Mouse (Mus musculus): ENCODE results near the gene Pcdh7. TPM values are rescaled to one million over a fixed set of nuclear protein-coding genes. Genes with fewer than 3 reads are reported as not detected.
"Not testable (repeated sequence)": the region's sequence is repeated elsewhere in the genome, so short reads cannot be mapped to it uniquely, and the experiment has no call there.

Pcdh7 gene
- polyA plus RNA-seq (2014; fragmentation: Nextera tagmentation; extraction: Ambion mirVana), result 5.1 and 6.8 TPM in 2 replicates

DNA sequence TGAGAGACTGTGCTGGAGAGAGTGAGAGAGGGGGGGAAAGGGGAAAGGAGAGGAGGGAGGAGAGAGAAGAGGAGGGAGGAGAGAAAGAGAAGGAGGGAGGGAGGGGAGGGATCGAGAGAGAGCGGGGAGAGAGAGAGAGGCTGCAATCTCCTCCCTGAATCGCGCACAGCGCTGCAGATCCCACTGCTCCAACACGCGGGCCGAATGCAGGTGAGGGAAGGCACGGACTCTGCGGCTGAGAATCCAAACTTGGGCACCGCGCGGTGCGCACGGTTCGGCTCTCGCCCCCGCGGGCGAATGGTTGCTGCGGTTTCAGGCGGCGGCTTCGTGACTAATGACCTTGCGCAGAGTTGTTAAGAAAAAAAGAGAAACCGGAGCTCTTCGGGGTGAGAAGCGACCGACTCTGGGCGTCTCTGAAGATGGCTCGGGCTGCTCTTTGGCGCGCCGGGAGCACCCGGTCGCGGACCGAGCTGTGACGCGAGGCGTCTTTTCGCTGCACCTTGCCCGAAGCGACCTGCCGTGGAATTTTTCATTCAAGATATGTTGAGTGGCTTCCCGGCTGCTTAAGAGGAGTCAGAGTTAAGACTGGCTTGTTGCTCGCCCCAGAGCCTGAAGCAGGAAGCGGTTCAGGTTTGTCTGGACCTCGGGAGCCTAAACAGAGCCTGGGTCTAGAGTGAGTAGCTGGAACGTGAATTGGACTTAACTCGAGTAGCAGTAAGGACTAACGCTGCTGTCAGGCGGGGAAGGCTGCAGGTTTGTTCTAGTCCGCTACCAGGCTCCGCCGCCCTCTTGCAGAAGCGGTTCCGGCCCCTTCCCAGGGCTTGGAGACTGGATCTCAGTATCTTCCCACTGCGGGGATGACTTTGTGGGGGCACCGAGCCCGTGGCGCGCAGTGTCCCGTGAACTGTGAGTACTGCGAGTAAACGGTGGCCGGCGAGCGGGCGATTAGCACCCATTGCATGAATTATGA, at the start of gene Pcdh7:
TSS of gene Pcdh7 (plus strand) at position 62 of the 970 bp plus-strand sequence.
- Histone ChIP-seq H3K4me2 (ENCODE audit: low read depth, severe bottlenecking) (peak within 1 kb of the TSS; percentile 80), H3K9me3 (ENCODE audit: control insufficient read depth, low read length) (no peaks in the 10 kb centered on the region), H3K36me3 (ENCODE audit: control insufficient read depth, insufficient read depth, low read length) (no peaks in the 10 kb centered on the region), H3K27ac (replicated peaks; ENCODE audit: low read depth, low read length) (peak within 1 kb of the TSS; percentile 82), H3K9ac (ENCODE audit: low read length) (peak within 1 kb of the TSS; percentile 72), H3K4me3 (ENCODE audit: low read depth, low read length) (peak within 1 kb of the TSS; percentile 60), H3K4me1 (ENCODE audit: control insufficient read depth, insufficient read depth, low read length) (peaks cover 4% of the 10 kb centered on the region; the same call in 1 of the 2 replicates), H3K27me3 (ENCODE audit: control insufficient read depth, insufficient read depth, low read length) (peaks cover 8% of the 10 kb centered on the region; the same call in 1 of the 2 replicates)
- peak; percentile 10; the same call in 1 of the 2 replicates for ATAC-seq (ENCODE audit: insufficient number of reproducible peaks, low FRiP score, low TSS enrichment, low read depth)
- under 1% methylated on average over 70 of the region's 70 CpGs for WGBS
- DNase-seq (ENCODE audit: low spot score), result peak; percentile 73

GRCm38 (mm10) chr5:57676970-57677369, 40.8 kb upstream of the Pcdh7 start:
- not testable (repeated sequence) for DNase-seq (ENCODE audit: low spot score); ATAC-seq (ENCODE audit: insufficient number of reproducible peaks, low FRiP score, low TSS enrichment, low read depth); H3K9me3 ChIP-seq (ENCODE audit: control insufficient read depth, low read length); H3K9ac ChIP-seq (ENCODE audit: low read length); H3K4me1 ChIP-seq (ENCODE audit: control insufficient read depth, insufficient read depth, low read length); H3K36me3 ChIP-seq (ENCODE audit: control insufficient read depth, insufficient read depth, low read length); H3K4me2 ChIP-seq (ENCODE audit: low read depth, severe bottlenecking); H3K27me3 ChIP-seq (ENCODE audit: control insufficient read depth, insufficient read depth, low read length); H3K27ac ChIP-seq (replicated peaks; ENCODE audit: low read depth, low read length); H3K4me3 ChIP-seq (ENCODE audit: low read depth, low read length)
- WGBS, result 90% methylated on average over 2 of the region's 2 CpGs

DNA sequence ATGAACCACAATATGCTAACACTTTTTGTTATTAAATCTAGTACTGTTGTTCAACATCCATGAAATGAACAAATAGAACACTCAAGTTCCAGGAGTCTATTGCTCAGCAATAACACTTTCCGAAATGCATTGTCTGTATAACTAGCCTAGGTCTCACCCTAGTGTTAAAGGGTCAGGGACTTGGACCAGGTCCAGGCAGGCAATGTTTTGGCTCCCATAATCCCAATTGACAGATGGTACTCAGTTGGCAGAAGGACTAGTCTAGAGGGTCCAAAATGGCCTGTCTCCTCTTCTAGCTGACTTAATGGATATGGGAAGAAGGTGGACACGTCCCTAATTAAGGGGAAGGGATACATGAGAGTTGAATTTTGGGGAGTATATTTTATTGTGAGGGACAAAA, 9.4 kb upstream of the Pcdh7 start:
- Histone ChIP-seq H3K4me3 (ENCODE audit: low read depth, low read length) (no peak overlapping the region), H3K9me3 (ENCODE audit: control insufficient read depth, low read length) (no peaks in the 10 kb centered on the region), H3K36me3 (ENCODE audit: control insufficient read depth, insufficient read depth, low read length) (no peaks in the 10 kb centered on the region), H3K4me1 (ENCODE audit: control insufficient read depth, insufficient read depth, low read length) (no peaks in the 10 kb centered on the region), H3K9ac (ENCODE audit: low read length) (no peak overlapping the region), H3K4me2 (ENCODE audit: low read depth, severe bottlenecking) (no peak overlapping the region), H3K27me3 (ENCODE audit: control insufficient read depth, insufficient read depth, low read length) (no peaks in the 10 kb centered on the region), H3K27ac (replicated peaks; ENCODE audit: low read depth, low read length) (no peak overlapping the region)
- ATAC-seq (ENCODE audit: insufficient number of reproducible peaks, low FRiP score, low TSS enrichment, low read depth) (no peak), DNase-seq (ENCODE audit: low spot score) (no peak)
- 82% methylated on average over 2 of the region's 2 CpGs for WGBS

DNA sequence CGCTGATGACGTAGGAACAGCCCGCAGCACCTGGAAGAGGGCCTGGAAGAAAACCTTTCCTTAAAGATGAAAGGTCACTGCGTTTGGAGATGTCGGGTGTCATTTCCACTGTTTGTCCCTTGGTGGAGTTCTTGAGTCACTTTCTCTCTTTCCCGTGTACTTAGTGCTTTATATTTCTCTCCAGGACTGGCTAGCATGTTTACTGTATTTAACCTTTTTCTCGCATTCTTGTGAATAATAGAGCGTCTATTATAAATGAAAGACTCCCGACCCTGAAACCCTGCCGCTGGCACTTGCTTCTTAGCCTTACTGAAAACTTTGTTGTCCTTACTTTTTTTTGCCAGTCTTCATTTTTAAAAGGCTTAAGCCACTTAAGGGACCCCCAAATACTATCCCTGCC, 3.8 kb upstream of the Pcdh7 start:
- 1% methylated on average over 10 of the region's 10 CpGs for WGBS
- Histone ChIP-seq H3K4me3 (ENCODE audit: low read depth, low read length) (peak overlapping the region; percentile 60; the same call in 1 of the 2 replicates), H3K4me2 (ENCODE audit: low read depth, severe bottlenecking) (peak overlapping the region; percentile 80), H3K9ac (ENCODE audit: low read length) (no peak overlapping the region), H3K9me3 (ENCODE audit: control insufficient read depth, low read length) (no peaks in the 10 kb centered on the region), H3K27ac (replicated peaks; ENCODE audit: low read depth, low read length) (no peak overlapping the region), H3K36me3 (ENCODE audit: control insufficient read depth, insufficient read depth, low read length) (no peaks in the 10 kb centered on the region), H3K4me1 (ENCODE audit: control insufficient read depth, insufficient read depth, low read length) (no peaks in the 10 kb centered on the region), H3K27me3 (ENCODE audit: control insufficient read depth, insufficient read depth, low read length) (no peaks in the 10 kb centered on the region)
- ATAC-seq (ENCODE audit: insufficient number of reproducible peaks, low FRiP score, low TSS enrichment, low read depth), result no peak
- DNase-seq (ENCODE audit: low spot score), result peak; percentile 43

DNA sequence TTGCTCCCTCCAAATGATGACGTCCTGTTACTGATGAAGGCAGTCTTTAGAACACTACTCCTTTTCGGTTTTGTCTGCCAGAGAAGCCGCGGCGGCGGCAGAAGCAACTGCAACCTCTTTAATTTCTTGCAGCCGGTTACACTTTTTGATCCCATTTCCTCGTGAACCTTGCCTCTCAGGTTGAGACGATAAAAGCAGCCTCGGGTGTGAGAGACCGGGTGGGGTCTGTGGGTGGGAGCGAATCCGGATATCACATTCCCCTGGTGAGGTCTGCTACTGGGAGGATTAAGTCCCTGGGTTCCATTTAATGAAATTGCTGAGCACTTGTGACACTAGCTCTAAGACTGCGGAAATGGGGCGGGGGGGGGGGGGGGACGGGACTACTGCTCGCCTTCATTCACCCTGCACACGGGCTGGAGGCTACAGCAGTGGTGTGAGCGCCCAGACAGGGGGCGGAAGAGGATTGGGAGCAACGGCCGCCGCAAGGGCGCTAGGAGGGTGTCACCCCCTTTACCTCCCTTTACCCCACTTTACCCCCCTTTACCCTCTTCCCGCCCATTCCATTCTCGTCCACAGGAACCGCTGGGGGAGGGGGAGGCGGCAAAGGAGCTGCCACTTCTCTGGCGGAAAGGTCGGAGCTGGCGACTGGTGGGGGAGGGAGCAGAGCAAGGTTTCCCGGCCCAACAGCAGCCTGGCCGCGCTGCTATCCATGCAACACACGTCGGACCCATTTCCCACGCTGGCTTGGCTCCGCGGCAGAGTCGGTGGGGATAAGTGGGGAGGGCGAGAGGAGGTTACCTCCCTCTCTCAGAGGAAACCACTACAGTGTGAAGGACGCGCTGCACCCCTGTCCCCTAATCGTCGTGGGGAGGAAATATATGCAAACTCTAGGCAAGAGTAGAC, 2.9 kb upstream of the Pcdh7 start:
- Histone ChIP-seq H3K27ac (replicated peaks; ENCODE audit: low read depth, low read length) (peak overlapping the region; percentile 65), H3K27me3 (ENCODE audit: control insufficient read depth, insufficient read depth, low read length) (no peaks in the 10 kb centered on the region), H3K36me3 (ENCODE audit: control insufficient read depth, insufficient read depth, low read length) (no peaks in the 10 kb centered on the region), H3K4me2 (ENCODE audit: low read depth, severe bottlenecking) (peak overlapping the region; percentile 80), H3K4me3 (ENCODE audit: low read depth, low read length) (peak overlapping the region; percentile 60), H3K4me1 (ENCODE audit: control insufficient read depth, insufficient read depth, low read length) (no peaks in the 10 kb centered on the region), H3K9me3 (ENCODE audit: control insufficient read depth, low read length) (no peaks in the 10 kb centered on the region), H3K9ac (ENCODE audit: low read length) (peak overlapping the region; percentile 72)
- ATAC-seq (ENCODE audit: insufficient number of reproducible peaks, low FRiP score, low TSS enrichment, low read depth) (peak; percentile 61), DNase-seq (ENCODE audit: low spot score) (peak; percentile 82)
- WGBS, result under 1% methylated on average over 43 of the region's 45 CpGs

DNA sequence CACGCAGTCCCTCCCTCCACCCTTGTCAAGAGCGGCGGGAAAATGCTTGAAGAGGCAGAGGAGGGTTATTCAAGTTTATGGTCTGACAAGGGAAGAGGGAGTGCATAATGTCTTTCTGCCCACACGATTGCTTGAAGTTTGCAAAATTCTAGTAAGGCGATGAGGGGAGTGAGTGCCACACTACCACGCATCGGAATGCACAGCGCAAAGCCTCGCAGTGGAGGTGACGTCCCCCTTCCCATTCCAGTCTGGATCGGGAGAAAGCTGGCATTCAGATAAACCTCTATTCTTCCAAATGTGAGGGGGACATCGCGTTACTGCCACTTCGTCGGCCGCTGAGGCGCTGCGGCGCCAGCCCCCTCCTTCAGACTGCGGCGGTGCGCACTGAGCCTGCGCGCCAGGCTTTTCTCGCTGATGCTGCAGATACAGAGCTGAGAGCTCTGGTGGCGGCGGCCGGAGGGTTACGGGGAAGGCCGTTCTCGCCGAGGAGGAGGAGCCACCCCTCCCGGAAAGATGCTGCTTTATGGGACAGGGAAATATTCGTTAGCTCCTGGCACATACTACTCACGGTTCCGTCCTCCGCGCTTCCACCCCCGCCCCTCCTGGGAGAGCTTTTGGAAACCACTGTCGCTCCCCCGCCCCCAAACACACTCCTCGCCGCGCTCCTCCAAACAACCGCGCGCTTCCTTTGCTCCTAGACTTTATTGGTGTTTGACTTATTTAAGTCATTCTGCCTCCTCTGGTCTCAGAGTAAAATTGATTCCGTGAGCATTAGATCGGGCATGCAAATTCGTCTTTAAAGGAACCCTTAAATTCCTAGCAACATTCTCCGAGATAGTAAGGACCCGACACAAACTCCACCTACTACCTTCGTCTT, 2.0 kb upstream of the Pcdh7 start:
- peak; percentile 28; the same call in 1 of the 2 replicates for ATAC-seq (ENCODE audit: insufficient number of reproducible peaks, low FRiP score, low TSS enrichment, low read depth)

GRCm38 (mm10) chr5:57716421-57717237, 1.1 kb upstream of the Pcdh7 start:
- ATAC-seq (ENCODE audit: insufficient number of reproducible peaks, low FRiP score, low TSS enrichment, low read depth) (no peak; the same call in 1 of the 2 replicates), DNase-seq (ENCODE audit: low spot score) (peak; percentile 72)
- WGBS, result under 1% methylated on average over 29 of the region's 29 CpGs
- peak overlapping the region; percentile 60 for H3K4me3 ChIP-seq (ENCODE audit: low read depth, low read length)
- H3K4me1 ChIP-seq (ENCODE audit: control insufficient read depth, insufficient read depth, low read length), result 0 out of 2 replicates have a peak, but pooled peaks cover 4% of the 10 kb centered on the region
- H3K27ac ChIP-seq (replicated peaks; ENCODE audit: low read depth, low read length), result peak overlapping the region; percentile 82
- no peaks in the 10 kb centered on the region for H3K9me3 ChIP-seq (ENCODE audit: control insufficient read depth, low read length)
- peak overlapping the region; percentile 80 for H3K4me2 ChIP-seq (ENCODE audit: low read depth, severe bottlenecking)
- peak overlapping the region; percentile 72 for H3K9ac ChIP-seq (ENCODE audit: low read length)
- H3K27me3 ChIP-seq (ENCODE audit: control insufficient read depth, insufficient read depth, low read length), result peaks cover 8% of the 10 kb centered on the region; the same call in 1 of the 2 replicates
- H3K36me3 ChIP-seq (ENCODE audit: control insufficient read depth, insufficient read depth, low read length), result no peaks in the 10 kb centered on the region

More for the DNA sequence above, 2.0 kb upstream of the Pcdh7 start:
- Histone ChIP-seq H3K36me3 (ENCODE audit: control insufficient read depth, insufficient read depth, low read length) (no peaks in the 10 kb centered on the region), H3K4me2 (ENCODE audit: low read depth, severe bottlenecking) (peak overlapping the region; percentile 80), H3K27ac (replicated peaks; ENCODE audit: low read depth, low read length) (peak overlapping the region; percentile 82), H3K4me1 (ENCODE audit: control insufficient read depth, insufficient read depth, low read length) (no peaks in the 10 kb centered on the region), H3K4me3 (ENCODE audit: low read depth, low read length) (peak overlapping the region; percentile 60), H3K9ac (ENCODE audit: low read length) (peak overlapping the region; percentile 72), H3K9me3 (ENCODE audit: control insufficient read depth, low read length) (no peaks in the 10 kb centered on the region), H3K27me3 (ENCODE audit: control insufficient read depth, insufficient read depth, low read length) (peaks cover 3% of the 10 kb centered on the region; the same call in 1 of the 2 replicates)
- under 1% methylated on average over 53 of the region's 53 CpGs for WGBS
- peak; percentile 84 for DNase-seq (ENCODE audit: low spot score)
